Mouse (Mus musculus) A20 (cell line): ENCODE results near the gene Ccl12.

Source experiments
- DNase-seq: peaks from one replicate; pipeline ENCODE4 v3.0.0-alpha.2; 2011; ENCODE audit warnings: low read depth, low spot score

The Ccl12 gene

GRCm38 (mm10) chr11:82139492-82140094 lies 37.9 kb downstream of the Ccl12 start:
- DNase-seq, result no peak
